22 mouse cellular contexts compared by ENCODE assay signal in the genomic region with DNA sequence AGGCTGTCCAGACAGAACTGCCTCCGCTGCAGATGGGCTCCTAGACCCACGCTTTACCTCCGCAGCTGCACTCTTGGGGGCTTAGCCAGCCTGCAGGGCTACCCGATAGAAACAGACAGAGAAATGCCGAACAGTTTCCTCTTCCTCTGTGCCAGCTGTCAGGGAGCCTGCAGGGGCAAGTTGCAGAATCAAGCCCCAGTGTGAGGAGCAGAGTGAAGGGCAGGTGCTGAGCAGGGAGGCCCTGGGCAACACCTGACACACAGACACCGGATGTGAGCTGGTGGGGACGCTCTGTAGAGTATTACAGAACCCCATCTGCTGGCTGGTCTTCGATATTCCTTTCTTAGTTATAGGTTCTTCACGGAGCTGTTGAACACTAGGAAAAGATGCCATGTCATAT.
DNase-seq lines count a peak whose midpoint lies in the region; ATAC-seq and TF ChIP-seq lines count a peak whose summit lies in the region.
"Had no signal": no experiment of that assay in that cellular context is flagged by ENCODE, and none has a peak within 500 bp of the region (broad histone marks: within the 10 kb centered on the region; RNA-seq: fewer than 3 reads in every experiment).

No protein-coding gene starts in this region.

- H3K27ac ChIP-seq in cerebellum, adult 2 months (ENCODE audit: insufficient read depth, low read length) = no peak overlapping the region
- H3K27ac ChIP-seq: heart, embryonic 13.5 days; hindbrain, embryonic 15.5 days; limb, embryonic 13.5 days; liver, embryonic 14.5 days; midbrain, embryonic 12.5 days; neural tube, embryonic 13.5 days had no signal

- no peaks in the 10 kb centered on the region for H3K27me3 ChIP-seq in cerebellum, adult 2 months (ENCODE audit: control insufficient read depth, insufficient read depth, low read length)
- H3K27me3 ChIP-seq: heart, embryonic 13.5 days; hindbrain, embryonic 15.5 days; limb, embryonic 13.5 days; neural tube, embryonic 13.5 days; Patski had no signal

- no peak for TF ChIP-seq POLR2A in cerebellum, adult 2 months (IDR thresholded peaks at IDR 0.05; ENCODE audit: borderline replicate concordance, insufficient read depth, low read length)

- ATAC-seq in erythroblast, adult 5-6 weeks (replicated peaks; ENCODE audit: low FRiP score, poor library complexity, severe bottlenecking) = no peak
- ATAC-seq: forebrain, embryonic 16.5 days; intestine, embryonic 16.5 days; lung, postnatal 0 days; Patski had no signal

- no peaks in the 10 kb centered on the region for H3K4me1 ChIP-seq in cerebellum, adult 2 months (ENCODE audit: control insufficient read depth, insufficient read depth, low read length)
- H3K4me1 ChIP-seq: heart, embryonic 13.5 days had no signal

- H3K4me3 ChIP-seq in cerebellum, adult 2 months (replicated peaks; ENCODE audit: insufficient read depth, low read depth, low read length) = no peak overlapping the region
- H3K4me3 ChIP-seq: heart, embryonic 13.5 days; hindbrain, embryonic 15.5 days; limb, embryonic 13.5 days; midbrain, embryonic 12.5 days; neural tube, embryonic 13.5 days had no signal

- WGBS in cerebellum, adult 2 months = 73% methylated on average over 9 of the region's 9 CpGs

- DNase-seq in layer of hippocampus, adult 9-11 months = peak; percentile 39
- no peak for DNase-seq in layer of hippocampus, adult 9-10 months (ENCODE audit: low spot score)
- peak; percentile 18 for DNase-seq in CD4-positive helper T cell, adult 2 months (ENCODE audit: low read depth, low spot score)
- peak; percentile 15 for DNase-seq in naive thymus-derived CD4-positive, alpha-beta T cell, adult 2 months (ENCODE audit: low read depth)
- DNase-seq in thymus, postnatal 14 days = peak; percentile 88
- DNase-seq in cerebellum, adult 2 months = no peak
- DNase-seq: adrenal gland, postnatal 10 days; cerebellum, postnatal 14 days; embryo, embryonic 11 days; kidney, postnatal 4 days; layer of hippocampus, postnatal 36 days had no signal

- no peak for TF ChIP-seq CTCF in cerebellum, adult 2 months (IDR thresholded peaks at IDR 0.05; ENCODE audit: borderline replicate concordance, insufficient read depth, low read depth, low read length)

Comparison
In these comparisons a context has a peak if more than half of its experiments do, and no peak if none do; other contexts are left out.
1. DNase-seq: peak in layer of hippocampus, adult 9-11 months (single experiment), CD4-positive helper T cell, adult 2 months (single experiment), naive thymus-derived CD4-positive, alpha-beta T cell, adult 2 months (single experiment) and thymus, postnatal 14 days (single experiment); none in layer of hippocampus, adult 9-10 months (single experiment) and cerebellum, adult 2 months (0 of 2).